Mouse (Mus musculus): ENCODE results near the gene Itgb4. TPM values are rescaled to one million over a fixed set of nuclear protein-coding genes. Genes with fewer than 3 reads are reported as not detected.

Itgb4 gene
- polyA plus RNA-seq, 1 experiment = 0.23 TPM

DNA sequence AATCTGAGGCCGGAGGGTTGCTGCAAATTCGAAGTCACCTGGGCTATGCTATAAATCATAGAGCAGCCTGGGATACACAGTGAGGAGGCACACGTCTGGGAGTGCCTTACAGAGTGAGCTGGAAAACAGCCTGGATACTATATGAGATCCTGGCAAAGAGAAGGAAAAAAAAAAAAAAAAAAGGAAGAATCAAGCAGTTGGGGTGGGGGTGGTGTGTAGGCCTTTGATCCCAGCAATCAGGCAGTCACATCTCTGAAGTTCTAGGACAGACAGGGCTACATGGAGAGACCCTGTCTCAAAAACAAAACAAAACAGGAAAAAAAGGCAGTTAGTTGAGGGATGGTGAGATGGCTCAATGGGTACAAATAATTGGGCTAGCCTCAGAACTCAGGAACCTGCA is 62.2 kb downstream of the Itgb4 start:
- peaks cover 17% of the 10 kb centered on the region for H3K4me1 ChIP-seq (ENCODE audit: control insufficient read depth, insufficient read depth, low read length)
- TF ChIP-seq CTCF (IDR thresholded peaks at IDR 0.05; ENCODE audit: low read depth, low read length) (no peak), POLR2A (IDR thresholded peaks at IDR 0.05; ENCODE audit: borderline replicate concordance, low read depth, low read length) (no peak)
- H3K27ac ChIP-seq (ENCODE audit: insufficient read depth, low read depth, low read length) = no peak overlapping the region

GRCm38 (mm10) chr11:116037826-116038225 is 63.3 kb downstream of the Itgb4 start:
- TF ChIP-seq POLR2A (IDR thresholded peaks at IDR 0.05; ENCODE audit: borderline replicate concordance, low read depth, low read length) = no peak
- no peak for TF ChIP-seq CTCF (IDR thresholded peaks at IDR 0.05; ENCODE audit: low read depth, low read length)
- Histone ChIP-seq H3K4me1 (ENCODE audit: control insufficient read depth, insufficient read depth, low read length) (peaks cover 14% of the 10 kb centered on the region), H3K4me3 (ENCODE audit: insufficient read depth, low read length) (no peak overlapping the region), H3K27ac (ENCODE audit: insufficient read depth, low read depth, low read length) (no peak overlapping the region)

More for the DNA sequence above, 62.2 kb downstream of the Itgb4 start:
- H3K4me3 ChIP-seq (ENCODE audit: insufficient read depth, low read length) = no peak overlapping the region

DNA sequence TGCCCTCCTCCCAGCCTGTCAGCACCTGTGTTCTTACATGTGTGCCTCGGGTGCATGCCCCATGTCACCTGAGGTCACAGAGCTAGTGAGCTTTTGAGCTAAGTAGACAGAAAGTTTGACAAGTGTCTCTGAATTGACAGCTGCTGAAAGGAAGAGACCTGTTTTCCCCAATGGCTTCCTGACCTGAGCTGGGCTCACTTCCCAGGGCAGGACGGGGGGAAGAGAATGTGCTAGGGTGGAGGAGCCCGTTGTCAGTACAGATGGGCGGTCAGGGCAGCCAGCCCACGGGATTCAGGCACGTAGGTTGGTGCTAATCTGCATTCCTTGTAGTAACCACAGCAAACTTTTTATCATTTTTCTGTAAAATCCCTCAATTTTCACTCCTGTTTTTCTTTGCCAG is 66.1 kb downstream of the Itgb4 start:
- no peak overlapping the region for H3K4me3 ChIP-seq (ENCODE audit: insufficient read depth, low read length)
- H3K27ac ChIP-seq (ENCODE audit: insufficient read depth, low read depth, low read length) = no peak overlapping the region
- H3K4me1 ChIP-seq (ENCODE audit: control insufficient read depth, insufficient read depth, low read length) = peaks cover 13% of the 10 kb centered on the region
- TF ChIP-seq POLR2A (IDR thresholded peaks at IDR 0.05; ENCODE audit: borderline replicate concordance, low read depth, low read length) = no peak
- no peak for TF ChIP-seq CTCF (IDR thresholded peaks at IDR 0.05; ENCODE audit: low read depth, low read length)

GRCm38 (mm10) chr11:116041833-116042232 is 67.3 kb downstream of the Itgb4 start:
- no peak overlapping the region for H3K27ac ChIP-seq (ENCODE audit: insufficient read depth, low read depth, low read length)
- TF ChIP-seq CTCF (IDR thresholded peaks at IDR 0.05; ENCODE audit: low read depth, low read length) (no peak), POLR2A (IDR thresholded peaks at IDR 0.05; ENCODE audit: borderline replicate concordance, low read depth, low read length) (no peak)
- peaks cover 7% of the 10 kb centered on the region for H3K4me1 ChIP-seq (ENCODE audit: control insufficient read depth, insufficient read depth, low read length)
- no peak overlapping the region for H3K4me3 ChIP-seq (ENCODE audit: insufficient read depth, low read length)

DNA sequence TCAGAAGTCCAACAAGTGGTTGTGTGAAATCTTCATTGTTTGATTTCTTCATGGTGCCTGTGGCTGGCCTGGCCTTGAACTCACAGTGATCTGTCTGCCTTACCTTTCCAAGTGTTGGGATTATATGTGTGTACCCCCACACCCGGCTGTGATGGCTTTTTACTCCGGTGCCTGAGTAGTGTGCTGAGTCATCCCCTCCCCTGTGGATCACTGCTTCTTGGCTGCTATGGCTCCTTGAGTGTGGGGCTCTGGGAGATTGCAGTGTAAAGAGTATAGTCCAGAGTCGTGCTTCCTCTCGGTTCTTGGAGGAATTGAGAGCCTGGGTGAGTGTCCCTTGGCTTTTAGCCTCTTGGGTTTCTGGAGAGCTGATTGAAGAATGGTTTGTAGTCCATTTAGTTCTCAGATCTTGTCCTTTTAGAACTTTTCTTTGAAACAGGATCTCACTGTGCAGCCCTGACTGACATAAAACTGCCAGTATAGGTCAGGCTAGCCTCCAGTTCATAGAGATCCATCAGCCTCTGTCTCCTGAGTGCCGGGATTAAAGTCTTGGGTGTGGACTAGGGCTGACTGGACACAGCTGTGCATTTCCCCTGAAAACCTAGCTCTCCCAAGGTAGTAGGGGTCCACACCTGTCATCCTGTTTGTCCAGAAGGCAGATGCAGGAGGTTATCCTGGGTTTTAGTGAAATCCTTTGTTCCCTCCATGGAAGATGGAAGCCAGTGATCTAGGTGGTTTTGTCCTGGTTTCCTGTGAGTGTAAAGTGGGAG is 68.0 kb downstream of the Itgb4 start:
- H3K4me3 ChIP-seq (ENCODE audit: insufficient read depth, low read length) = no peak overlapping the region
- peaks cover 5% of the 10 kb centered on the region for H3K4me1 ChIP-seq (ENCODE audit: control insufficient read depth, insufficient read depth, low read length)
- H3K27ac ChIP-seq (ENCODE audit: insufficient read depth, low read depth, low read length) = no peak overlapping the region
- TF ChIP-seq CTCF (IDR thresholded peaks at IDR 0.05; ENCODE audit: low read depth, low read length) (no peak), POLR2A (IDR thresholded peaks at IDR 0.05; ENCODE audit: borderline replicate concordance, low read depth, low read length) (no peak)

DNA sequence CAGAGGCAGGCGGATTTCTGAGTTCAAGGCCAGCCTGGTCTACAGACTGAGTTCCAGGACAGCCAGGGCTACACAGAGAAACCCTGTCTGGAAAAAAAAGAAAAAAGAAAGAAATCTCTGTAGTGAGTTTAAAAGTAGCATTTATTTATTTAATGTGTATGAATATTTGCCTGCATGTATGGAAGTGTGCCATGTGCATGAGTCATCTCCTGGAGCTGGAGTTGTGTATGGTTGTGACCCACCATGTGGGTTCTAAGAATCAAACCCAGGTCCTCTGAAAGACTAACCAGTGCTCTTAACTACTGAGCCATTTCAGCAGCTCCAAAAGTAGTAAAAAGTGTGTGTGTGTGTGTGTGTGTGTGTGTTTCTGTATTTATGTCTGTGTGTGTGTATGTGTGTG is 68.8 kb downstream of the Itgb4 start:
- no peak for TF ChIP-seq CTCF (IDR thresholded peaks at IDR 0.05; ENCODE audit: low read depth, low read length)
- no peak for TF ChIP-seq POLR2A (IDR thresholded peaks at IDR 0.05; ENCODE audit: borderline replicate concordance, low read depth, low read length)
- Histone ChIP-seq H3K4me3 (ENCODE audit: insufficient read depth, low read length) (no peak overlapping the region), H3K27ac (ENCODE audit: insufficient read depth, low read depth, low read length) (no peak overlapping the region), H3K4me1 (ENCODE audit: control insufficient read depth, insufficient read depth, low read length) (peaks cover 5% of the 10 kb centered on the region)

DNA sequence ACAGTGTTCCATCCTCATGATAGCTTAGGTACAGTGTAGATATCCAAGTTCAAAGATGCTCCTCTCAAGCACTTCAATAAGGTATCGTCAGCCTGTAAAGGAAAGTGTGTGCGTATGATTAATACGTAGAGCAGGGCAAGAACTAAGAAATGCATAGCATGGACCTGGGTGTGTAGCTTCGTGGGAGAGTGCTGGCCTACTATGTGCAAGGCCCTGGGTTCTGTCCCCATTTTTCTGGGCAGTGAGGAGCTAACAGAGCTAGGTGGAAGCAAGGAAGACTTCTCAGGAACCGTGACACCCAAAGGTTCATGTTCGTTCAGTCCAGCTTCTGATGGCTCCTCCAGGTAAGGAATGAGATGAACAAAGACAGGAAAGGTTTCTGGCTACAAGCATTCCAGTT is 70.7 kb downstream of the Itgb4 start:
- TF ChIP-seq CTCF (IDR thresholded peaks at IDR 0.05; ENCODE audit: low read depth, low read length) (no peak), POLR2A (IDR thresholded peaks at IDR 0.05; ENCODE audit: borderline replicate concordance, low read depth, low read length) (no peak)
- Histone ChIP-seq H3K4me1 (ENCODE audit: control insufficient read depth, insufficient read depth, low read length) (peaks cover 5% of the 10 kb centered on the region), H3K4me3 (ENCODE audit: insufficient read depth, low read length) (no peak overlapping the region), H3K27ac (ENCODE audit: insufficient read depth, low read depth, low read length) (no peak overlapping the region)

DNA sequence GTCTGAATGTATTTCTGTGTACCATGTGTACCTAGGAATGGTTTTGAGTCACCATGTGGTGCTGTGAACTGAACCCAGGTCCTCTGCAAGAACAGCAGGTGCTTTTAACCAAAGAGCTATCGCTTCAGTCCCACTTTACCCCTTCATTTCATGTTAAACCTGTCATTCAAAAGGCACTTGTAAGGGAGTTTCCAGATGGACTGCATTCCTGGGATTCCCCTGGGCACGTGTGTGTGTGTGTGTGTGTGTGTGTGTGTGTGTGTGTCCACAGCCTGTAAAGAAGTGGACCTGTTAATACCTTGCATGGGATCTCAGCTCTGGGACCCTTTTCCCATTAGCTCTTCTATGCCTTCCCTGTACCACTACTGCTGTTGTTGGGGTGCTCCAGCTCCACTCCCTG is 75.1 kb downstream of the Itgb4 start:
- no peak overlapping the region for H3K27ac ChIP-seq (ENCODE audit: insufficient read depth, low read depth, low read length)
- TF ChIP-seq POLR2A (IDR thresholded peaks at IDR 0.05; ENCODE audit: borderline replicate concordance, low read depth, low read length) (no peak), CTCF (IDR thresholded peaks at IDR 0.05; ENCODE audit: low read depth, low read length) (no peak)

DNA sequence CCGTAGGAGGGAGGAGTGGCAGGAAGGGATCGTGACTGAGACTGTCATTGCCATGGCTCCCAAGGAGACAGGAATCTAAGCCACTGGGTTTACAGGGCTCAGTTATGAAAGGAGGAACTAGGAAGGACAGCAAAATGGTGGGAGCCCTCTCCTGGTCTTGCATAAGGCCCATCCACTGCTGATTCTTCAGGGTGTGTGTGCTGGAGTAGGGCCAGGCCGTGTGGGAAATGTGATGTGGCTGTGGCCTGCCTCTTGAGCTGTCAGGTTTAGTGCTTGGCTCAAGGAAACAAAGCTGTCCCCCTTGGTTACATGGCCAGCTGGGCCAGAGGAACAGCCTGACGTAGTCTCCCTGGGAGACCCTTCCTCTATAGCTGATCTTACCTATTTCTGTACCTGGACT is 75.7 kb downstream of the Itgb4 start:
- no peak for TF ChIP-seq POLR2A (IDR thresholded peaks at IDR 0.05; ENCODE audit: borderline replicate concordance, low read depth, low read length)
- TF ChIP-seq CTCF (IDR thresholded peaks at IDR 0.05; ENCODE audit: low read depth, low read length) = no peak
- Histone ChIP-seq H3K4me3 (ENCODE audit: insufficient read depth, low read length) (no peak overlapping the region), H3K4me1 (ENCODE audit: control insufficient read depth, insufficient read depth, low read length) (no peaks in the 10 kb centered on the region), H3K27ac (ENCODE audit: insufficient read depth, low read depth, low read length) (no peak overlapping the region)

More for the DNA sequence above, 75.1 kb downstream of the Itgb4 start:
- H3K4me3 ChIP-seq (ENCODE audit: insufficient read depth, low read length) = no peak overlapping the region
- no peaks in the 10 kb centered on the region for H3K4me1 ChIP-seq (ENCODE audit: control insufficient read depth, insufficient read depth, low read length)

DNA sequence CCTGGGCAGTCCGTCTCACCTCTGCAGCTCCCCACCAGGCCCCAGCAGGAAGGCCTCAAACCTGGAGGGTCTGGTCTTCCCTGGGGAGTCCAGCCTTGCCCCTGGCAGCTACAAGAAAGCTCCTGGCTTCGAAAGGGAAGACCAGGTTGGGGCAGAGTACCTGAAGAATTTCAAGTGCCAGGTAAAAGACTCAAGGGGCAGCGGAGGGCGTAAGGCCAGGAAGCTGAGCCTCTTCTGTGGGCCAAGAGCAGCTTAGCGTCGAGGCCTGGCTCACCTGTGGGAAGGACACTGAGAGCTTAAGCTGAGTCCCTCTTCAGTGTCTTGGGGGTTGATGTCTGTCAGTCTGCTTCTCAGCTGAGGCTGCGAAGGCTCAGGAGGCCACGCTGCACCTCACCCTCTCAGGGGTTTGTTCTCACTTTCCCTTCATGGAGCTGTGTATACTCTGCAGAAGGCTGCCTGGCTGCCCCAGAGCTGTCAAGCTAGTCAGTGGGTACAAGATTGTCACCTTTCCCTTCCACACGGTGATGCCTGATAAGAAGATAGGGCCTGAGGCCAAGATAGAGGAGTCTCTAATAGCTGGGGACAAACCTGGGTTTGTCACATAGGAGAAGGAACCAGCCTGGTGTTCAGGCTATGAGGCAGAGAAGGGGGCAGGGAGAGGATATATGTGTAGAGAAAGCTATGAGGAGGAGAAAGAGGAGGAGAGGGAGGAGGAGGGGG is 79.2 kb downstream of the Itgb4 start:
- Histone ChIP-seq H3K4me1 (ENCODE audit: control insufficient read depth, insufficient read depth, low read length) (no peaks in the 10 kb centered on the region), H3K27ac (ENCODE audit: insufficient read depth, low read depth, low read length) (no peak overlapping the region), H3K4me3 (ENCODE audit: insufficient read depth, low read length) (no peak overlapping the region)
- no peak for TF ChIP-seq POLR2A (IDR thresholded peaks at IDR 0.05; ENCODE audit: borderline replicate concordance, low read depth, low read length)
- TF ChIP-seq CTCF (IDR thresholded peaks at IDR 0.05; ENCODE audit: low read depth, low read length) = no peak
